Mouse (Mus musculus) neural tube, embryonic 13.5 days (tissue): Measurements from ENCODE around the gene Cda. TPM values are rescaled to one million over a fixed set of nuclear protein-coding genes. Genes with fewer than 3 reads are reported as not detected.
A peak's percentile ranks its signal among the peaks of the same experiment; 100 is the strongest.
"Not testable (repeated sequence)": the region's sequence is repeated elsewhere in the genome, so short reads cannot be mapped to it uniquely, and the experiment has no call there.

Experiments used
- ATAC-seq: fragments of 200-750 bp; cut with Nextera tagmentation; 2 replicates; pipeline ENCODE4 v1.8.0; 2017; ENCODE audit warnings: low read depth, mild to moderate bottlenecking, moderate TSS enrichment, moderate library complexity
- H3K27ac ChIP-seq: fragments of 300-500 bp; sonication (generic); replicated peaks from 2 replicates; pipeline ENCODE4 v1.5.1; 2015; ENCODE audit warnings: moderate library complexity, mild to moderate bottlenecking, inconsistent platforms
- H3K27me3 ChIP-seq: fragments of 300-500 bp; sonication (generic); 2 replicates; pipeline ENCODE4 v1.6.1; 2015; ENCODE audit warnings: mild to moderate bottlenecking, inconsistent platforms
- H3K36me3 ChIP-seq: fragments of 300-500 bp; sonication (generic); 2 replicates; pipeline ENCODE4 v1.6.1; 2015; ENCODE audit warnings: mild to moderate bottlenecking, inconsistent platforms
- H3K4me1 ChIP-seq: fragments of 300-500 bp; sonication (generic); replicated peaks from 2 replicates; pipeline ENCODE4 v1.6.1; 2015; ENCODE audit warnings: inconsistent platforms
- H3K4me2 ChIP-seq: fragments of 300-500 bp; sonication (generic); 2 replicates; pipeline ENCODE4 v1.6.1; 2015; ENCODE audit warnings: inconsistent platforms, mild to moderate bottlenecking, moderate library complexity
- H3K4me3 ChIP-seq: fragments of 300-500 bp; sonication (generic); 2 replicates; pipeline ENCODE4 v1.5.1; 2015; ENCODE audit warnings: mild to moderate bottlenecking, inconsistent platforms
- H3K9ac ChIP-seq: fragments of 300-500 bp; sonication (generic); 2 replicates; pipeline ENCODE4 v1.6.1; 2015; ENCODE audit warnings: moderate library complexity, mild to moderate bottlenecking, inconsistent platforms
- H3K9me3 ChIP-seq: fragments of 300-500 bp; sonication (generic); 2 replicates; pipeline ENCODE4 v1.6.1; 2016; ENCODE audit warnings: inconsistent platforms
- WGBS: fragments of 180-500 bp; shearing (Covaris S2); methylation state at CpG from one replicate; pipeline ENCODE4 v1.1.7; 2015; 5-methylcytosine and 5-hydroxymethylcytosine counted together
- polyA plus RNA-seq: library from polyadenylated mRNA; unstranded; fragments of >200 nt; fragmentation: Nextera tagmentation; extraction: Ambion mirVana; gene quantifications from 2 replicates; pipeline ENCODE4 v1.2.1, GENCODE M21; 2015

Gene Cda
- polyA plus RNA-seq, 1 experiment from 2014 or later: 6.4 TPM

- H3K27me3 ChIP-seq: no peaks in the 10 kb centered on the region; the same call in 1 of the 2 replicates
- peaks cover 31% of the 10 kb centered on the region for H3K4me1 ChIP-seq
- no peaks in the 10 kb centered on the region for H3K9me3 ChIP-seq
- 74% methylated on average over 7 of the region's 7 CpGs for WGBS
- 0 out of 2 replicates have a peak overlapping the region, but pooled peaks have one; percentile 12 for H3K9ac ChIP-seq
- peak overlapping the region; percentile 29 for H3K4me3 ChIP-seq
- H3K36me3 ChIP-seq: no peaks in the 10 kb centered on the region
- no peak for ATAC-seq
- 0 out of 2 replicates have a peak overlapping the region, but pooled peaks have one; percentile 46 for H3K27ac ChIP-seq
- peak overlapping the region; percentile 50 for H3K4me2 ChIP-seq
Measured at GRCm38 (mm10) chr4:138327891-138328470, 39.8 kb downstream of the Cda start.

- not testable (repeated sequence) for H3K9me3 ChIP-seq
- WGBS: 68% methylated on average over 9 of the region's 12 CpGs
Measured at GRCm38 (mm10) chr4:138327155-138327554, 40.6 kb downstream of the Cda start.

GRCm38 (mm10) chr4:138326077-138326695, 41.6 kb downstream of the Cda start, which contains the start of gene Pink1:
TSS of gene Pink1 (minus strand) at chr4:138326307.
- Histone ChIP-seq H3K27ac (peak within 1 kb of the TSS; percentile 96), H3K4me2 (peak within 1 kb of the TSS; percentile 61), H3K4me1 (peaks cover 47% of the 10 kb centered on the region), H3K27me3 (no peaks in the 10 kb centered on the region; the same call in 1 of the 2 replicates), H3K36me3 (no peaks in the 10 kb centered on the region), H3K9ac (peak within 1 kb of the TSS; percentile 93), H3K4me3 (peak within 1 kb of the TSS; percentile 77), H3K9me3 (no peaks in the 10 kb centered on the region)
- ATAC-seq: peak; percentile 74
- WGBS: 3% methylated on average over 41 of the region's 41 CpGs

More at GRCm38 (mm10) chr4:138327155-138327554, 40.6 kb downstream of the Cda start:
- peaks cover 39% of the 10 kb centered on the region for H3K4me1 ChIP-seq
- not testable (repeated sequence) for H3K27me3 ChIP-seq, H3K27ac ChIP-seq, H3K9ac ChIP-seq, H3K4me2 ChIP-seq, H3K4me3 ChIP-seq, ATAC-seq, H3K36me3 ChIP-seq

GRCm38 (mm10) chr4:138325466-138326076, 42.2 kb downstream of the Cda start:
- Histone ChIP-seq H3K36me3 (peaks cover 2% of the 10 kb centered on the region; the same call in 1 of the 2 replicates), H3K9ac (peak overlapping the region; percentile 93), H3K4me3 (peak overlapping the region; percentile 77), H3K27ac (peak overlapping the region; percentile 96), H3K9me3 (no peaks in the 10 kb centered on the region), H3K4me1 (peaks cover 48% of the 10 kb centered on the region), H3K27me3 (no peaks in the 10 kb centered on the region), H3K4me2 (peak overlapping the region; percentile 61)
- peak; percentile 85 for ATAC-seq
- under 1% methylated on average over 43 of the region's 45 CpGs for WGBS

GRCm38 (mm10) chr4:138324451-138324850, 43.3 kb downstream of the Cda start:
- Histone ChIP-seq H3K9ac (no peak overlapping the region), H3K4me1 (peaks cover 48% of the 10 kb centered on the region), H3K36me3 (peaks cover 12% of the 10 kb centered on the region; the same call in 1 of the 2 replicates), H3K9me3 (no peaks in the 10 kb centered on the region), H3K4me3 (no peak overlapping the region), H3K4me2 (no peak overlapping the region), H3K27ac (no peak overlapping the region), H3K27me3 (no peaks in the 10 kb centered on the region)
- 95% methylated on average over 3 of the region's 3 CpGs for WGBS
- no peak for ATAC-seq

- H3K27me3 ChIP-seq: no peaks in the 10 kb centered on the region
- H3K9me3 ChIP-seq: no peaks in the 10 kb centered on the region
- no peak overlapping the region for H3K4me3 ChIP-seq
- H3K4me1 ChIP-seq: peaks cover 48% of the 10 kb centered on the region
- no peak overlapping the region for H3K4me2 ChIP-seq
- H3K27ac ChIP-seq: no peak overlapping the region
- WGBS: 73% methylated on average over 4 of the region's 4 CpGs
- no peak for ATAC-seq
- peaks cover 16% of the 10 kb centered on the region; the same call in 1 of the 2 replicates for H3K36me3 ChIP-seq
- no peak overlapping the region for H3K9ac ChIP-seq
Measured at GRCm38 (mm10) chr4:138323753-138324152, 44.0 kb downstream of the Cda start.

GRCm38 (mm10) chr4:138322692-138323091, 45.1 kb downstream of the Cda start:
- Histone ChIP-seq H3K9me3 (no peaks in the 10 kb centered on the region), H3K27me3 (no peaks in the 10 kb centered on the region), H3K4me3 (no peak overlapping the region), H3K27ac (no peak overlapping the region), H3K9ac (no peak overlapping the region), H3K4me2 (no peak overlapping the region), H3K36me3 (peaks cover 18% of the 10 kb centered on the region), H3K4me1 (peaks cover 47% of the 10 kb centered on the region)
- ATAC-seq: no peak
- WGBS: 19% methylated on average over 4 of the region's 4 CpGs

GRCm38 (mm10) chr4:138321488-138321887, 46.3 kb downstream of the Cda start:
- no peak overlapping the region for H3K4me3 ChIP-seq
- peaks cover 30% of the 10 kb centered on the region for H3K36me3 ChIP-seq
- H3K4me1 ChIP-seq: peaks cover 49% of the 10 kb centered on the region
- H3K27me3 ChIP-seq: no peaks in the 10 kb centered on the region
- no peak overlapping the region for H3K27ac ChIP-seq
- no peak for ATAC-seq
- no peaks in the 10 kb centered on the region for H3K9me3 ChIP-seq
- no peak overlapping the region for H3K9ac ChIP-seq
- 72% methylated on average over 7 of the region's 7 CpGs for WGBS
- H3K4me2 ChIP-seq: no peak overlapping the region

GRCm38 (mm10) chr4:138320711-138321110, 47.1 kb downstream of the Cda start:
- Histone ChIP-seq H3K36me3 (peaks cover 35% of the 10 kb centered on the region), H3K4me2 (no peak overlapping the region), H3K27ac (no peak overlapping the region), H3K4me3 (no peak overlapping the region), H3K27me3 (no peaks in the 10 kb centered on the region), H3K9ac (no peak overlapping the region), H3K9me3 (no peaks in the 10 kb centered on the region), H3K4me1 (peaks cover 46% of the 10 kb centered on the region)
- no peak for ATAC-seq
- WGBS: 88% methylated on average over 11 of the region's 11 CpGs

- Histone ChIP-seq H3K4me3 (no peak overlapping the region), H3K27me3 (no peaks in the 10 kb centered on the region), H3K9ac (no peak overlapping the region), H3K27ac (no peak overlapping the region), H3K4me1 (peaks cover 39% of the 10 kb centered on the region), H3K4me2 (no peak overlapping the region), H3K9me3 (no peaks in the 10 kb centered on the region), H3K36me3 (peaks cover 47% of the 10 kb centered on the region)
- WGBS: 40% methylated on average over 10 of the region's 10 CpGs
- peak; percentile 19; the same call in 1 of the 2 replicates for ATAC-seq
Measured at GRCm38 (mm10) chr4:138319508-138319907, 48.3 kb downstream of the Cda start.

GRCm38 (mm10) chr4:138318509-138319266, 49.1 kb downstream of the Cda start:
- no peak overlapping the region for H3K9ac ChIP-seq

More at GRCm38 (mm10) chr4:138318509-138319266, 49.1 kb downstream of the Cda start:
- Histone ChIP-seq H3K4me1 (peaks cover 32% of the 10 kb centered on the region), H3K27me3 (no peaks in the 10 kb centered on the region), H3K9me3 (no peaks in the 10 kb centered on the region), H3K4me3 (no peak overlapping the region), H3K36me3 (peaks cover 55% of the 10 kb centered on the region), H3K4me2 (no peak overlapping the region), H3K27ac (0 out of 2 replicates have a peak overlapping the region, but pooled peaks have one; percentile 2)
- peak; percentile 33 for ATAC-seq
- 56% methylated on average over 6 of the region's 6 CpGs for WGBS
